Mouse (Mus musculus): Measurements from ENCODE around the gene Gabrg1. TPM values are rescaled to one million over a fixed set of nuclear protein-coding genes. Genes with fewer than 3 reads are reported as not detected.

Gabrg1 gene
- polyA plus RNA-seq (2016; fragmentation: Nextera tagmentation; extraction: Ambion mirVana) = 1.3 and 1.8 TPM in 2 replicates

DNA sequence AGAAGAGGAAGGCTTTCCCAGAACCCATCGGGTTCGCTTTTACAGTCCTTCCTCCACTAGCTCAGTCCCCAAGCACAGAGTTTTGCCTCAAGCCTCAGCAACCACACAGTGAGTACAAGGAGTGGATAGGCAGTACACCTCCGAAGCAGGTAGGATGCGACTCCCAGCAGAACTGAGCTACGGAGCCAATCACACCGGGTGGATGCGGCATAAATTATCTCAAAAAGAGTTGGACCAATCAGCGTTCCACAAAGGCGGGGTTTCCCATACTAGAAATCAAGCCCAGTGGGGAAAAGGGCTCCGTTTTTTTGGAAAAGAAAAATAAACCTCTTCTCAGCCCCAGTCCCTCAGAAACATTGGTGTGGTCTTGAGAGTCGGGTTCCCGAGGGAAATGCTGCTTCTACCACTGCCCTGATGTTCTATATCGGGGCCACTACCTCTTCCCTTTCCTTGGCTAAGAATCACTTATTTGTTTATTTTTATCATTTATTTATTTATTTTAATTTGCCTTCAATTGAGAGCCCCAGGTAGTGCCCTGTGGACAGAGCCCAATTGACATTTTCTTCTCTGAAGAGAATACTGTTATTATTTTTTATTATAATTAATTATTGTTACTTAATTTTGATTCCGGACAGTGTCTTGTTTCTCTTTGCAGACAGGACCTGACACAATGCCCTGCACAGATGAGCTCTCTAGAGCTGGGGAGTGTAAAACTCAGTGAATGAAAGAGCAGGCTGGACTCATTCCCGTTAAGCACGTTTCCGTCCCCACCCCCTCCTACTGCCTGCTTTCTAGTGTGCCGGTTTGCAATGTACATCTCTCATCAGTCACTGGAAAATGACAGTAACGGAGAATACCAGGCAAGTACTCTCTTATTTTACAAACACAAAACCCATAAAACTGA is at the start of gene Gabrg1:
Gabrg1 (minus strand) TSS at position 426 of the 904 bp plus-strand sequence.
- H3K9me3 ChIP-seq = no peaks in the 10 kb centered on the region
- no peaks in the 10 kb centered on the region for H3K36me3 ChIP-seq
- peak within 1 kb of the TSS; percentile 46 for H3K4me3 ChIP-seq
- H3K4me1 ChIP-seq = peaks cover 3% of the 10 kb centered on the region; the same call in 1 of the 2 replicates
- peak within 1 kb of the TSS; percentile 75 for H3K4me2 ChIP-seq (replicated peaks)
- peak within 1 kb of the TSS; percentile 43 for H3K9ac ChIP-seq (replicated peaks)
- ATAC-seq (ENCODE audit: low FRiP score, low read depth) = peak; percentile 89
- WGBS = 2% methylated on average over 19 of the region's 19 CpGs
- no peaks in the 10 kb centered on the region for H3K27me3 ChIP-seq
- H3K27ac ChIP-seq (replicated peaks) = peak within 1 kb of the TSS; percentile 42

DNA sequence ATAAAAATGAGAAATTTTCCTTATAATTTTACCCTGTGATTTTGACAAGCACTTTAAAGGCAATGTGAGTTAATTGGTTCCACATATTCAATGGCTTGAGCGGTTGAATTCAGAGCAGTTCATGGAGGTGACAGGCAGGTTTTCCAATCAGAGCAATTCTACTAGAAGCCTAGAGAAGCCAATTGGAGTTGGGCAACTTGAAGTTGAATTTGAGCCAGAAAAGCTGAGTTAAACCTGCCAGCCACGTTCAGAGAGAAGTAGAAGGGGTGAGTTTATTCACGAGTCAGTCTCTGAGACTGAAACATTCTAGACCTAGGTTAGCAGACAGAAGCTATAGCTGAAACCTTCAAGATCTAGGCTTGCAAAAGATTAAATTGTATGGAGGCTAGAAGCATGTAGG is 41.6 kb upstream of the Gabrg1 start:
- WGBS = 83% methylated on average over 3 of the region's 3 CpGs
- no peak overlapping the region for H3K4me2 ChIP-seq (replicated peaks)
- H3K9me3 ChIP-seq = no peaks in the 10 kb centered on the region
- H3K9ac ChIP-seq (replicated peaks) = no peak overlapping the region
- no peaks in the 10 kb centered on the region for H3K27me3 ChIP-seq
- no peak for ATAC-seq (ENCODE audit: low FRiP score, low read depth)
- H3K4me1 ChIP-seq = no peaks in the 10 kb centered on the region
- no peak overlapping the region for H3K27ac ChIP-seq (replicated peaks)
- H3K36me3 ChIP-seq = no peaks in the 10 kb centered on the region
- no peak overlapping the region for H3K4me3 ChIP-seq

DNA sequence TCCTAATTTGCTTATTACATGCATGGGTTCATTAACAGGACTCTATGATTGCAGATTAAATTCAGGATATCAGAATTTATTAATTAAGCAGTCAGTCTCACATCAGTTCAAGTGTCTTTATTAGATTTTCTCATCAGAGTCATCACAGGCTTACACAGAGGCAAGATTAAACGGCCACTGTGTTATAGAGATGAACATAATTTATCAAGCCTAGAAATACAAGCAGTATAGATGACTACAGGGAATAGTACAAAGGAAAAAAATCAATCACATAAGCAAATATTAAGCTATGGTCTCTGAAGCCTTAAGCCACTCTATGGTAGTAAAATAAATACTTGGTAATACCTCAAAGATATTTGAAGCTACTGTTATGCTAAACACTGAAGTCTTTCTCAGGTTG is 27.7 kb upstream of the Gabrg1 start:
- H3K27ac ChIP-seq (replicated peaks) = no peak overlapping the region
- H3K36me3 ChIP-seq = no peaks in the 10 kb centered on the region
- no peak overlapping the region for H3K4me3 ChIP-seq
- H3K9ac ChIP-seq (replicated peaks) = no peak overlapping the region
- no peak overlapping the region for H3K4me2 ChIP-seq (replicated peaks)
- no peaks in the 10 kb centered on the region for H3K27me3 ChIP-seq
- no peaks in the 10 kb centered on the region for H3K4me1 ChIP-seq
- H3K9me3 ChIP-seq = no peaks in the 10 kb centered on the region
- 72% methylated on average over 1 of the region's 1 CpGs for WGBS
- ATAC-seq (ENCODE audit: low FRiP score, low read depth) = peak; percentile 49; the same call in 1 of the 2 replicates

DNA sequence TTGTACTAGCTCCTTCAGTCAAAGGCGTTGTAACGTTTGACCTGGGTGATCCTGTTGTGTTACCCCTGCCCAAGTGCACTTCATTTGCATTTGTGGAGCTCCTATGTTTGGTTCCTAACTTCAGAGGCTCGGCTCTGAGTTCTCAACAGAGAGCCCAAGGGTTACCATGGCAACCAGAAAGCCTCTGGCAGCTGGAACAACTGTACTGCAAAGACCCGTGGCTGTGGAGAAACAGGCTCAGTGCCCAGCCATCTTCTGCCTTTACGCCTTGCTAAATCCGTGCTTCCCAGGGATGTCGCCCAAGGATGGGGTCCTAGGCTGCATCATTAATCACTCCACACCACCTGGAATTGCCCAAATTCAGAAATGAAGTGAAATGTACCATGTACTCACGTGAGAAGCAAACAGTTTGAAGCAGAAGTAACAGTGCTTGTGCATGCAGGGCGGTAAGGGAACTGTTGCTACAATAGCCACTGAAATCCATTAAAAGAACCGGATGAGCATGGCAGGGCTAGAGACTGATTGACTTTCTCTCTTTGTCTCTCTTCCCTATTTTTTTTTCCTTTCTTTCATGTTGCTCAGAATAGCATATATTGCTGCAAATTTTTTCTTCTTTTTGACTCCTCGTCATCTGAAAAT is 798 bp upstream of the Gabrg1 start:
- Histone ChIP-seq H3K9me3 (no peaks in the 10 kb centered on the region), H3K4me2 (replicated peaks) (peak overlapping the region; percentile 75), H3K4me1 (peaks cover 3% of the 10 kb centered on the region; the same call in 1 of the 2 replicates), H3K27me3 (no peaks in the 10 kb centered on the region), H3K4me3 (peak overlapping the region; percentile 46), H3K27ac (replicated peaks) (peak overlapping the region; percentile 42), H3K9ac (replicated peaks) (no peak overlapping the region), H3K36me3 (no peaks in the 10 kb centered on the region)
- ATAC-seq (ENCODE audit: low FRiP score, low read depth) = peak; percentile 97
- 6% methylated on average over 11 of the region's 11 CpGs for WGBS

DNA sequence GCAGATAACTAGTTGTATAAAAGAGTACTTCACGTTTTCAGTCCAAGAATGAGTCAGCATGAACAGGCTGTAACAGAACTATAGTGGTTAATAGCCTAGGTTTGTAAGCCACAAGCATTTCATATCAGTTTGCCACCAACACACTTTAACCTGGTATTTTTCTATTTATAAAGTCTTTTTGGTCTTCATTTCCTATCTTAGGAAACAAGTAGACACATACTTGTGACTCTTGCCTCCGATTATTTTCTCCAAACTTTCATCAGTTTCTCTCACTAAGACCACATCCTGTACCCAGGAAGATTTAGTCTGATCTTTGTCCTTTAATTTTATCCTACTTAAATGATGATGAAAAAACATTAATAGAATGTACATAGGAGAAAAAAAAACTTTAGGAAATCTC is 23.7 kb downstream of the Gabrg1 start:
- Histone ChIP-seq H3K9ac (replicated peaks) (no peak overlapping the region), H3K9me3 (no peaks in the 10 kb centered on the region), H3K27ac (replicated peaks) (no peak overlapping the region), H3K36me3 (no peaks in the 10 kb centered on the region), H3K4me1 (no peaks in the 10 kb centered on the region), H3K4me3 (no peak overlapping the region), H3K4me2 (replicated peaks) (no peak overlapping the region), H3K27me3 (no peaks in the 10 kb centered on the region)
- WGBS = 89% methylated on average over 2 of the region's 2 CpGs
- no peak for ATAC-seq (ENCODE audit: low FRiP score, low read depth)

DNA sequence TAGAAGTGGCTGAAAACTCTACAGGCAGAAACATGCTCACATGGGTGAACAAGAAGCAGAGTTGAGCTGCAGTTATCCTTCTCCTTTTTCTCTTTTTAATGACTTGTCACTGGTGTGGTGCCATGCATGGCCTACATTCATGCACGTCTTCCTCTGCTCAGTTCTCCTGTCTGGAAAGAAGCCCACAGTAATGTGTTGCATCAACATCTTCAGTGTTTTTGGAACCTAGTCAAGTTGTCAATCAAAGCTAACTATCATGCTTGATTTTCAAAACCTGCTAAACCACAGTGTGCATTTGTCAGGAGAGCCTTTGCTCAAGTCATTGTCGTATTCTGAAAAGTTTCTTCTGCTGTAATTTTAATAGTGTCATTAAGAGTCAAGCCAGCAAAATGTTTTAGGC is 106.3 kb downstream of the Gabrg1 start:
- ATAC-seq (ENCODE audit: low FRiP score, low read depth) = no peak
- no peaks in the 10 kb centered on the region for H3K9me3 ChIP-seq
- 91% methylated on average over 2 of the region's 2 CpGs for WGBS

DNA sequence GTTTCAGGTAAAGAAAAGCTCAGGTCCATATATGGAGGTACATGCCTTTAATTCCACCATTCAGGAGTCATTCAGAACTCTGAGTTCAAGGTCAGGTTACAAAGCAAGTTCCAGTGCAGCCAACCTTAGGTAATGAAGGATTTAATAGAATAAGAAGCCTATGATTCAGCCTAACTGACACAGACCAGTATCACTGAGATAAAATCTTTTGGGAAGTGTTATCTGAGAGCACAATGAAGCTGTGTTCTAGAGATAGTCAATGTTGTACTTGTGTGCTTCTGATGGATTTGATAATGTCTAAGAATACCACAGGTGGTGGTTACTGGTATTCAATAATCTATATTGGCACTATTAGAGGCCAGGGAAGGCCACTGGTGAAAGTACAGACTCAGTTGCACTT is 138.1 kb downstream of the Gabrg1 start:
- Histone ChIP-seq H3K9ac (replicated peaks) (no peak overlapping the region), H3K27me3 (no peaks in the 10 kb centered on the region), H3K4me3 (no peak overlapping the region), H3K4me2 (replicated peaks) (no peak overlapping the region), H3K4me1 (no peaks in the 10 kb centered on the region), H3K9me3 (no peaks in the 10 kb centered on the region), H3K27ac (replicated peaks) (no peak overlapping the region), H3K36me3 (no peaks in the 10 kb centered on the region)
- ATAC-seq (ENCODE audit: low FRiP score, low read depth) = no peak

More for the DNA sequence above, 106.3 kb downstream of the Gabrg1 start:
- no peak overlapping the region for H3K9ac ChIP-seq (replicated peaks)
- no peaks in the 10 kb centered on the region for H3K36me3 ChIP-seq
- H3K27ac ChIP-seq (replicated peaks) = no peak overlapping the region
- no peaks in the 10 kb centered on the region for H3K27me3 ChIP-seq
- no peak overlapping the region for H3K4me2 ChIP-seq (replicated peaks)
- H3K4me3 ChIP-seq = no peak overlapping the region
- no peaks in the 10 kb centered on the region for H3K4me1 ChIP-seq
